Mouse (Mus musculus) splenic B cell, adult 2 months (primary cell): ENCODE data around the gene Gmnn.
A peak's percentile ranks its signal among the peaks of the same experiment; 100 is the strongest.
"Not testable (repeated sequence)": the region's sequence is repeated elsewhere in the genome, so short reads cannot be mapped to it uniquely, and the experiment has no call there.

Experiments used
- DNase-seq: peaks from one replicate; pipeline ENCODE4 v3.0.0-alpha.2; 2011; ENCODE audit warnings: low read depth, low spot score
- H3K27me3 ChIP-seq: 2 replicates; pipeline ENCODE4 v1.6.1; 2012; ENCODE audit warnings: mild to moderate bottlenecking, low read length, moderate library complexity, mixed read lengths; ENCODE audit not compliant: control insufficient read depth, poor library complexity, insufficient read depth, severe bottlenecking
- H3K36me3 ChIP-seq: 2 replicates; pipeline ENCODE4 v1.6.1; 2012; ENCODE audit warnings: mild to moderate bottlenecking, low read length, moderate library complexity, mixed read lengths; ENCODE audit not compliant: control insufficient read depth, poor library complexity, insufficient read depth, severe bottlenecking

Gmnn gene

DNA sequence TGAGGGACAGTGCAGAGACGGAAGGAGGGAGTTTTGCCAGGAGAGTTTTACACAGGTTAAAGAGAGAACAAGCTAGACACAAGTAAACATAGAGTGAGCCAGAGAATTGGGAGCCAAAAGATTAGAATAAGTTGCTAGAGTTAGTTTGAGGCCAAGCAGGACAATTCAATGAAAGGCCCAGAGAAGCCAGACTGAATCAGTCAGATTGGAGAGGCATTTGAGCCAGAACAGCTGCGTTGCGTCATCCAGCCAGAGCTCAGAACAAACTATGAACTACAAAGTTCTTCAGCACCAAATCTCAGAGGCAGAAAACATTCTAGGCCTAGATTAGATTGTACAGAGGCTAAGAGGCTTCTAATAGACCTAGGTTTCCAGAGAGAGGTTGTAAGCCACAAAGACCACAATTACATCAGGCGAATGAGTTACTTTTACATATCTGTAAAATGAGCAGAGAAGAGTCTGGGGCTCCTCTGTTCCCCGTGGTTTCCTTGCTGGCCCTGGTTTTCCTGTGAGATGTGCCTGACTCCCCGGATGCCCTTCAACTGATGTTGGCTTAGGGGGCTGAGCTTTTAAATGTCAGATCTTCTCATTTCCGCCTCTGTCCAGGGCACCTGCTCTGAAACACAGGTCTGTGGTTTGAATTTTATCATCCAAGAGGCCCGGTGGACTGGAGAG lies 17.1 kb upstream of the Gmnn start:
- H3K27me3 ChIP-seq = no peaks in the 10 kb centered on the region
- DNase-seq = no peak

DNA sequence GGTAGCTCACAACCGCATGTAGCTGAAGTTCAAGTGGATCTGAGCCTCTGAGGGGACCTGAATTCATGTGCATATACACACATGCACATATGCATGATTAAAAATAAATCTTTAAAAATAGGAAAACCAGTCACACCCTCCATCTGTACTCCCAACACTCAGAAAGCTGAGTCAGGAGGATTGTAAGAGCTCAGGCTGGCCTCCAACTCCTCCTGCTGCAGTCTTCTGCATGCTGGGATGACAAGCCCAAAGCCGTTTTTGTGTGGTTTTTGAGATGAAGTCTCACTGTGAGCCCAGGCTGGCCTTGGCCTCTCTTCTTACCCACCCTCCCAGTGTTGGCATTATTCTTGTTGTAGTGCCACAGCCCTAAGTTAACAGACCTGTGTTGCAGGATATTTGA lies 16.3 kb upstream of the Gmnn start:
- H3K27me3 ChIP-seq = no peaks in the 10 kb centered on the region
- DNase-seq = no peak

More for the DNA sequence above, 17.1 kb upstream of the Gmnn start:
- no peaks in the 10 kb centered on the region for H3K36me3 ChIP-seq

DNA sequence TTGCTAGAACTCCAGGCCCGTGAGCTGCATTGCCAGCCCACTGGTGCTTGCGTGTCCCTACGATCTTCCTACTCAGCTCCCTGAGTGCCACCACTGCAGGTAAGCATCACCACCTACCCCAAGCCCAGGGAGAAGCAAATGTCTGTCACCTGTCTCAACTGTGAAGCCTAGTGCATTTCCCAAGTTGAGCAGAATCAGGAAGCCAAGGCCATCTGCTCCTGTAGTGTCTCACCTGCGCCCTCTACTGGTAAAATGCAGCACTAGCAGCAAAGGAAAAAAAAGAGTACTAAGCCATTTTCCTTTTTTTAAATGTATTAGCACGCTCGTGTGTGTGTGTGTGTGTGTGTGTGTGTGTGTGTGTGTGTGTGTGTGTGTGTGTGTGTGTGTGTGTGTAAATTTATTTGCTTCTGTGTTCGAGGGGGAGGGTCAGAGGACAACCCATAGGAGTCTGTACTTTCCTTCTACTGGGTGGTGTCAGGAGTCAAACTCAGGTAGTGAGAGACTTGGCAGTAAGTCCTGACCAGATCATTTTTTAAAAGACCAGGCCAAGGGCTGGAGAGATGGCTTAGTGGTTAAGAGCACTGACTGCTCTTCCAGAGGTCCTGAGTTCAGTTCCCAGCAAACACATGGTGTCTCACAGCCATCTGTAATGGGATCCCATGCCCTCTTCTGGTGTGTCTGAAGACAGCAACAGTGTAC lies 14.6 kb upstream of the Gmnn start:
- peak; percentile 88 for DNase-seq
- H3K36me3 ChIP-seq = no peaks in the 10 kb centered on the region
- no peaks in the 10 kb centered on the region for H3K27me3 ChIP-seq

More for the DNA sequence above, 16.3 kb upstream of the Gmnn start:
- no peaks in the 10 kb centered on the region for H3K36me3 ChIP-seq

DNA sequence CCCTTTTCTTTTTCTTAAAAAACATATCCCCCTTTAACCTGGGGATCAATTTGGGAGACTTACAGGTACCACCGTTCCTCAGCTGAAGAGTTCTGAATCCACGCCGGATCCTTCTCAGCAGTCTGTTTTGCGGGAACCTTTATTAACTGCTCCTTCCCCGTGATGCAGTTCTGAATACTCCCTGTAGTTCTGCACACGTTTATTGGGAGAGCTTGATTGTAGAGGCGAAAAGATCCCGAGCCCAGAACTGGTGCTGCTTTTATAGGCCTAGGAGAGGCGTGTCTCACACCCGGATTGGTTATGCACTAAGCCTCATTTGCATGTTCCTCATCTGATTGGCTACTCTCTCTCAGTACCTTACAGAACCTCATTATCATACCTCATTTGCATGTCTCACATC lies 9.8 kb upstream of the Gmnn start:
- not testable (repeated sequence) for DNase-seq, H3K27me3 ChIP-seq

DNA sequence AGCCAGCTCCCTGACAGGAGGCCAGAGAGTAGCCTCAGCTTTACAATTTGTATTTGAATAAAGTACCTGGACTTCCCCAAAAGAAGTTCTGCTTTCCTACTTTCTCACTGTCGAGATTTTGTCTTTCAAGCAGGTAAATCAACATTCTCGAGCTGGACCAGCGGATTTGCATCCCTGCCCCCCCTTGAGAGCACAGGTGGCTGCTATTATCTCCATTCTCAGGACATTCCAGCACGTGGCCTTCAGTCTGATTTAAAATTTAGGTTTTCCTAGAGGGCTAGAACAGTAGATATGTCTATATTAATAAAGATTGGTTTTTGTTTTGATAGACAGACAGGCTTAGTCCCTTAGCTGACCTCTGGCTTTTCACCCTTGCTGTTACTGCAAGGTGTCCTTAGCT lies 6.1 kb upstream of the Gmnn start:
- DNase-seq = peak; percentile 35
- not testable (repeated sequence) for H3K36me3 ChIP-seq, H3K27me3 ChIP-seq

More for the DNA sequence above, 9.8 kb upstream of the Gmnn start:
- H3K36me3 ChIP-seq = not testable (repeated sequence)

DNA sequence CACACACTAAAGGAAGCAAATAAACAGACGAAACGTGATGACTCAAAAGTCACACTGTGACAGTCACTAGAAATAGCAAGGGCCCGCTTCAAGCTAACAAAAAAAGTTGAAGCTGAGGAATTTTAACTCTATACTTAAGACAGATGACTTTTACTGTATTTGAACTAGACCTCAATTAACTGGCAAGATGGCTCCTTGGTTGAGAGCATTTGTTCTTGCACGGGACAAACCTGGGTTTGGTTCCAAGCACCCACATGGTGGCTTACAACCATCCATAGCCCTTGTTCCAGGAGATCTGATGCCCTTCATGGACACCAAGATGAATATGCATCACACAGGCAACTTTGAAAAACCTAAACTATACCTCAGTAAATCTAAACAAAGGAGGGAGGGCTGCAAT lies 531 bp upstream of the Gmnn start:
- Histone ChIP-seq H3K36me3 (no peaks in the 10 kb centered on the region), H3K27me3 (no peaks in the 10 kb centered on the region)
- DNase-seq = no peak

DNA sequence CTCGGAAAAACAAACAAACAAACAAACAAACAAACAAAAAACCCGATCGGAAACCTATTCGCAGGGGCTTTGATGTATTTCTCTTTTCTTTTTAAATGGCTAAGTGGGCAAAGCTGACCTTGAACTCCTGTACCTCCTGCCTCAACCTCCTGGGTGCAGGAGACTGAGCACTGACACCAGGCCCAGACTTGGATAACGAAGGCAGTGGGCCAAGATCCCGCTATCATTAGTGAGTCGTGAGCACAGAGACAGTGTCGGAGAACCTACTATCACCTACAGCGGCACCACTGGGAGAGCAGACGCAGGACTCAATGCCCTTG lies 680 bp downstream of the Gmnn start:
- DNase-seq = no peak
- H3K27me3 ChIP-seq = no peaks in the 10 kb centered on the region
- no peaks in the 10 kb centered on the region for H3K36me3 ChIP-seq

DNA sequence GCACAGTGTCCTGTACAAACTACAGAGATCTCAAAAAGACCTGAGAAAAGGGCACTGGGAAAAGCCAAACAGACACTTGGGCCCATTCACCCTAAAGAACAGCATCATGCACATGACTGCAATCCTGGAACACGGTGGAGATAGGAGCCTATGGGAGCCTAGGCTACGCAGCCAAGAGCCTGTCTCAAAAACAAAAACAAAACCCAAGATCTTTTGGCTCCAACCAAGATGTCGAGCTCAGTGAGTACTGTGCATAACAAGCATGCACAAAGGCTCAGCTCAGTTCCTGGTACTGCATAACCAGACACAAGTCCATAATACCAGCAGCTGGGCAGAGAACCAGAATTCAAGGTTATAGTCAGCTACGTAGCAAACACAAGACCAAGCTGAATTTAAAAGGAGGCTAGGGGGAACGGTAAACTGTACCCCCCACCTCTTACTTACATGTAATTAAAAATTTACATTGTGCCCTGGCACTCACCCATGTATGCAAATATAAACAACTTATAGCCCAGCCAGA lies 1.3 kb downstream of the Gmnn start:
- DNase-seq = no peak
- Histone ChIP-seq H3K36me3 (no peaks in the 10 kb centered on the region), H3K27me3 (no peaks in the 10 kb centered on the region)

DNA sequence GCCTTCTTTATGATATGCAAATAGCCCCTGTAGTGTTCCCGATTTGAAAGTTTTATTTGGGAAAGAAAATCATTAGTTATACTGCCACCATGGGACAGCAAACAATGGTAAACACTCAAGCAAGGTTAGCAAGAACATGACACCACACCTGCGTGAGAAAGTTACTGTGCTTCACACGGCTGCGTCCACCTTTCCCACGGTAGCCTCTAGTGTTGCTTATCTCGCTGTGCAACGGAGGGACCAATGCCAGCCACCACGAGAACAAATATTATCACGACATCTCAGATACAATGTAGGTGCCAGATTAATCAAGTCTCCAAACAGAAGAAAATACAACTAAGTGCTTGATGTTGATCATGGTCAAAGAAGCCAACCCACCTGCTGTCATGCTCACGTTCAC lies 2.3 kb downstream of the Gmnn start:
- DNase-seq = no peak
- no peaks in the 10 kb centered on the region for H3K36me3 ChIP-seq
- H3K27me3 ChIP-seq = no peaks in the 10 kb centered on the region

DNA sequence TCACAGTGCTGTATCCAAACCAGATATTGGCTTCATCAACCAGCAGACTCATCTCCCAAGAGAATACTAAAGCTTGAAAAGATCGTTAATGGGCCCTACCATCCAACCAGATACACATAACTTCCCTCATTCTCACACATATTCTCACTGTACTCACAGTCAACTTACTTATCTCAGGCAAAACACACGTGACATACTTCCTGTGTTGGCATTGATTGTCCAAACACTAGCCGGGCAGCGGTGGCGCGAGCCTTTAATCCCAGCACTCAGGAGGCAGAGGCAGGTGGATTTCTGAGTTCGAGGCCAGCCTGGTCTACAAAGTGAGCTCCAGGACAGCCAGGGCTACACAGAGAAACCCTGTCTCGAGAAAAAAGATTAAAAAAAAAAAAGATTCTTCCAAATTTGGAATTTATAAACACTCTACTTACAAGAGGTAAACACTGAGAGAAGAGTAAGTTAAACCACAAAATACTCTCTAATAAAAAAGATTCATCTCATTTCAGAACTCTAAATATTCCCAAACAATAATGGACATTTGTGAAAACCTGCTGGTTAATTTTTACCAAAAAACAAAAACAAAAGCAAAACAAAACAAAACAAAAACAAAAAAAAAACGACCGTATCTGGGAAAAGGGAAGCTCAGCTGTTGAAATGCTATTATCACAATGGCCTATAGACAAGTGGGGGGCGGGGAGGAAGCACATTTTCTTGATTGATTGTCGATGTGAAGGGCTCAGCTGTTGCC lies 3.7 kb downstream of the Gmnn start:
- no peak for DNase-seq
- no peaks in the 10 kb centered on the region for H3K36me3 ChIP-seq
- H3K27me3 ChIP-seq = no peaks in the 10 kb centered on the region

DNA sequence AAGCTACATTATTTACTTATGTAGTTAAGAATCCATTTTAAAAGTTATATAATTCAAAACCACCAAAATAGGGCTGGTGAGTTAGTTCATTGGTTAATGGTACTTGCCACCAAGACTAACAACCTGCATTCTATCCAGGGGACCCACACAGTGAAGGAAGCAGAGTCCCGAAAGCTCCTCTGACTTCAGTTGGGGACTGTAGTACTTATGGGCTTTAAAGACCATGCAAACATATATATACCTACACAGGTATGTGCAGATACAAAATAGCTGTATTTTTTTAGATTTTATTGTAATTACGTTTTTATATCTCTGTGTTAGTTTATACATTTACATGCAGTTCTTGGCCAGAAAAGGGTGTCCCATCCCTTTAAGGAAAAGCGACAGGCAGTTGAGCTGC lies 5.0 kb downstream of the Gmnn start:
- DNase-seq = no peak
- H3K27me3 ChIP-seq = no peaks in the 10 kb centered on the region
- H3K36me3 ChIP-seq = no peaks in the 10 kb centered on the region

DNA sequence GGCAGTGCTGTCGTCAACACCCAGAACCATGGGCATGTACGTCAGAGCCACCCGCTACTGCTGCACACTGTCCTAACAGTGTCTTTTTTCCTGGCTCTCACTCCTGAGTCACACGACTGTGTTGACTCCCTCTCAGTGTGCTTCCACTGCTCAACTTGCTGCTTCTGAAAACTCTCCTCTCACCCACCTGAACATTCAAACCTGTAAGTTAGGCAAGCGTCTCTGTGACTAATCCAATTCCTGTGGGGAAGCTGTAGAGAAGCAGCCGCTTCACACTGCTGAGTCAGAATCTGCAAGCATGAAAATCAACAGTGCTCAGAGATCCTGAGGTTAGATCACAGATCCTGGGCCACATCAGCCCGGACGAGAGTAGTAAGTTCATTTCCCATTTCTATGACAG lies 10.3 kb downstream of the Gmnn start:
- no peak for DNase-seq
- H3K27me3 ChIP-seq = no peaks in the 10 kb centered on the region
- no peaks in the 10 kb centered on the region; the same call in 1 of the 2 replicates for H3K36me3 ChIP-seq

DNA sequence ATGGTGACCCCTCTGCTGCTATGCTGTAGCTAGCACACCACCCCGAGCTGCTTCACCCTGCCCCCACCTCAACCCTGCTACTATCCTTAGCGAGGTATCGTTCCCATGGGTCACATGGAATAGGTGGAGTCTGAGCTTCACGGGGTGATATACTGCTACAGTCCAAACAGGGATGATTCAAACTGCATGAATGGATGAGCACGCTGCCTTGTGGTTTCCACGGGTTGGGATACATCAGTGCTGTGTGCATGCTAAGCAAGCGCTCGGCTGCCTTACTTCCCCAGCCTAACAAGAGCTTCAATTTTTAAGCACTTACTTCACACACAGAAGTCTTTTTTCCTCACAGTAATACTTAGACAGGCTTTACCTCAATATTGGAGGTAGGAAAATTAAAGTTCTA lies 10.9 kb downstream of the Gmnn start:
- Histone ChIP-seq H3K36me3 (no peaks in the 10 kb centered on the region; the same call in 1 of the 2 replicates), H3K27me3 (no peaks in the 10 kb centered on the region)
- DNase-seq = no peak

DNA sequence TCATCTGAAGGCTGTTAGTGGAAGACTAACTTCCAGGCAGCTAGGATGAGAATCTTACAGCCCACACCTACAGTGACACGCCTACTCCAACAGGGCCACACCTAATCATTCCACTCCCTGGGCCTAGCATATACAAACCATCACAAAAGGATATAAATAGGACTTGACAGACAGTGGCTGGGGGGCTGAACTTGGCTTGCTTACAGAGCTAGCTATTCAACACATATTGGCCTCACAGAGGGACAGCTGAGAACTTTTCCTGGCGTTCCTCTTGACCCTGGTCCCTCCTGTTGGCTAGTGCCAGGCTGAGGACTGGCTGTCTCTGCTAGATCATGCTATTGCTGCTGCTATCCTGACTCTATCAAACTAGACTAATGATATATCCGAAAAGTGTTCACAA lies 13.9 kb downstream of the Gmnn start:
- no peak for DNase-seq
- Histone ChIP-seq H3K36me3 (no peaks in the 10 kb centered on the region; the same call in 1 of the 2 replicates), H3K27me3 (no peaks in the 10 kb centered on the region)

DNA sequence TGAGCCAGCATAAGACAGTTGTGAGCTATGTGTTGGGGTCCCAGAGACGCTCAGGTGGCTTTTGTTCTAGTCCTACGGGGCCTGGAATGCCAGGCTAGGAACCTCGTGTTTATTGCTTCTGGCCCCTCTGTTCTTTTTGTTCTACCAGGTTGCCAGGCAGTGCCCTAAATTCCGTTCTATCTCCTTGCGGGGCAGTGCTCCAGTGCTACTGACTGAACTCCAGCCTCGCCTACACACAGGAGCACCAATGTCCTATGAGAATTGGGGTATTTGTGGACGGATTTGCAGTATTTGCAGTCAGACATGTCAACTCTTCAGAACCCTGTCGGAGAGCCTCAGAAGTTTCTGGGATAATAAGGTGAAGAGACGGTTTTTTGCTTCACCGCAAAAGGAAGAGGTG lies 20.7 kb downstream of the Gmnn start, which contains the start of gene Armh2:
Gene Armh2, plus strand, starts transcription at position 205 of the 400 bp plus-strand sequence.
- DNase-seq = no peak
- no peaks in the 10 kb centered on the region for H3K27me3 ChIP-seq
- no peaks in the 10 kb centered on the region for H3K36me3 ChIP-seq
